Mouse (Mus musculus): Measurements from ENCODE around the gene Sstr2.

The Sstr2 gene

DNA sequence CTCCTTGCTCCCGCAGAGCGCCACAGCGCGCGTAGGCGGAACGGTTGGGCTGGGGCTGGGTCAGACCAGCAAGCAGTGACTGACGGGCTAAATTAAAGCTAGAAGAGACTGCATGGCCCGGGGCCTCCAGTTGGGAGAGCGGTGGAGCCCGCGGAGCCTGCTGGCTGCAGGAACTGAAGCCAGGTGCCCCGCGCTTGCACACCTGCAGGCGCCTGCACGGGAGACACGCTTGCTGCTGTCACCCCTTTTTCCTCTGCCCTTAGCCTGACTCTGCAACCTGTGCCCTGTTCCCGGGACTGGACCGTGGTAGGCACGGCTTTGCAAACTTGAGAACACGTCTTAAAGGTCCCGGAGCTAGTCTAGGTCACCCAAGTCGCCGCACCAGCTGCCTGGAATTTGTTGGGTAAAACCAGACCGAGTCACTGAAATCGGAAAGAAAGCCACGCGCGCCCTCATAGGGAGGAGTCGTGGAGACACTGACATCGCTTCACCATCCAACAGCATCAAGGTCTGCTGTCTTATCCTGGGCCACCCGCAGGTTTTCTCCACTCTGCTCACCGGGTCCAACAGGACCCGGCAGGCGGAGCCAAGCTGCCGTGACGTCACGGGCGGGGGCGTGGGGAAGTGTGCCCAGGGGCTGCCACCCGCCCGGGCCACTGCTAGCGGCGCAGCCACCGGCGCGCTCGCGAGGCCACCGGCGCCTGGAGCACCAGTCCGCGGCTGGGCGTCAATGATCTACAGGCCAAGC is at the start of gene Sstr2:
Gene Sstr2, plus strand, starts transcription at position 671 of the 748 bp plus-strand sequence.
- peak; percentile 68 to 69 for DNase-seq

DNA sequence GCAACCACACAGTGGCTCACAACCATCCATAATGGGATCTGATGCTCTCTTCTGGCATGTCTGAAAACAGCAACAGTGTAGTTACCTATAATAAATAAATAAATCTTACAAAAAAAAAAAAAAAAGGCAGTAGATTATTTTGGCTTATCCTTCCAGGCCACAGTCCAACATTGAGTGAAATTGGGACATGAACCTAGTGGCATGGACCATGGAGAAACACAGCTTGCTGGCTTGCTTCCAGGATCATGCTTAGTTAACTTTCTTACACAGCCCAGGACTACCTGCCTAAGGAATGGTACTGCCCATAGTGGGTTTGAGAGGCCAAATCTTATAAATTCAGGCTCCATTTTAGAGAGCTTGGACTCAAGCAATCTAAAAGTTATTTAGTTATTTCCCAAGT is 47.5 kb upstream of the Sstr2 start:
- DNase-seq = no peak

DNA sequence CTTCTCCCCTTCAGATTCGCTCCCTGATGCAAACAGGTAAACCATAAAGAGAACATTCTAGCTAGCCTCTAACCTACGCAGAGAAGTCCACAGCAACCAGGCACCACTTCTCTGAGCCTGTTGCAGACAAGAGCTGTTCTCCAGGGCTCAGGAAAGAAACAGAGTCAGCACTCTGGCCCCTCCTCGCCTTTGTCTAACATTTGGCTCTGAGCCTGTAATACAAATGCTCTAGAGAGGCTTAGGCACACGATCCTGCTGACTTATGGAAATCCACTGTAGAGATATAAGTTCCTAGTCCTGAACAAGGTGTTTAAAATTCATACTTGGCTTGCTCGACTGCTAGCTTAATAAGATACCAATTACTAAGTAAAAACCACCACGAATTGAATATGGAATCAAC is 46.5 kb upstream of the Sstr2 start:
- no peak for DNase-seq

DNA sequence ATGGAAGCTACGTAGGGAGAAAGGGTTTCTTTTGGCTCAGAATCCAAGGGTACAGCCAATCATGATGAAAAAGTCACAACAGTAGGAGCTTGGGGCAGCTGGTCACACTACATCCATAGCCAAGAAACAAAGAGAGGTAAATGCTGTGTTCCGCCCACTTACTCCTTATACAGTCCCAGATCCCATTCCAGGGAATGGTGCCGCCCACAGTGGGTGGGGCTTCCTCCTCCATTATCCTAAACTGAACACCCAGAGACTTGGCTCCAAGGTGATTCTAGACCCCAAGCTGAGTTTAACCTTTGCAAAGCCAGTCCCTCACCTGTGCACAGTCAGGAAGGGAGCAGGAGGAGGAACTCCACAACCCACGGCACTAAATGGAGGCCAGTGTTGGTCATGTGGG is 41.9 kb upstream of the Sstr2 start:
- DNase-seq = no peak

DNA sequence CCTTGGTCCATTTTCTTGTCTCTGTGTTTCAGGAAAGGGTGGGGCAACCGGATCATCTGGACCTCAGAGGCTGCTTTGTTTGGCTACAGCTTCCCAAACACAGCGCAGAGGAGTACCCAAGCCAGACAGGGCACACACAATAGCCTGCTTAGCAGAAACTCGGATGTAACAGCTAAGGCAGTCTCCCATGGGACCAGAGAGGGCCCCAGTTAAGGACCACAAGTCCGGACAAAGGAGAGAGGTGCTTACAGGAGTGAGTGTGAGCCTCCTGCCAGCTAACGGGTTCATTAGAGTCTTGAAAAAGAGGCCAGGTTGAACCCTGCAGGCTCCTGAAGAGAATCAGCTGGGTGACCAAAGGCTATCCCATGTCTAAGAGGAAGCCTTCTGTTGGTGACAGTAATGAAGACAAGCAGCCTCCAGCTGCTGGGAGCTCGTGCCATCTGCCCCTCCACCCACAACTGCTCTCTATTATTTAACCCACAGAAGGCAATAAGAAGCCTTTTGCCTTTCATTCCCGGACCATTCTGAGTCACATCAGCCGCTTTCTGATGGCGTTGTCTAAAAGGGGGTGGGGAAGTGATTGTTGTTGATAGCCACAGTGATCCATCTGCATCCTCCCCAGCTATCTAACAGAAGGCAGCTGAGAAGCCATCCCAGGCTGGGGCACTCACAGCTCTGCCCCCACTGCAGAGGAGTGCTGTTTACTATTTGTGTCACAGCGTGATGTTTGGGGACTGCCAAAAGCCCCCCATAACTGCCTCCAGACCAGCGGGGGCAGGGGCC is 35.1 kb upstream of the Sstr2 start:
- no peak for DNase-seq

DNA sequence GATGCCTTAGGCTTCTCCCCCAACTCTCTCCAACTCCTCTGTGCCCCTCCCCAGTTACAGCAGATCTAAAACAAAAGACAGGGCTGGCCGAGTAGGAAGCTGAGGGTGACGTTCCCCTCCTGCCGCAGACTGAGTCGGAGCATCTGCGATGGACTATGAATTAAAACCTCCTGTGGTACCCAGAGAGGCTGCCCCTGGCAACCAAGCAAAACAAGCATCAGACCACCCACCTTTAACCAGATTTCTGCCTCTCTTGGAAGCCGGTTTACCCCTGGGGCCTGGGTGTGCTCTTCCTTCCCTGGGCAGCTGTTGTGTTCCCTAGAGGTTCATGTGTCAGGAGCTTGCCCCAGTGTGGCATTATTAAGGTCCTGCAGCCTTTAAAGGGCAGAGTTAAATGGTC is 32.7 kb upstream of the Sstr2 start:
- DNase-seq = no peak

DNA sequence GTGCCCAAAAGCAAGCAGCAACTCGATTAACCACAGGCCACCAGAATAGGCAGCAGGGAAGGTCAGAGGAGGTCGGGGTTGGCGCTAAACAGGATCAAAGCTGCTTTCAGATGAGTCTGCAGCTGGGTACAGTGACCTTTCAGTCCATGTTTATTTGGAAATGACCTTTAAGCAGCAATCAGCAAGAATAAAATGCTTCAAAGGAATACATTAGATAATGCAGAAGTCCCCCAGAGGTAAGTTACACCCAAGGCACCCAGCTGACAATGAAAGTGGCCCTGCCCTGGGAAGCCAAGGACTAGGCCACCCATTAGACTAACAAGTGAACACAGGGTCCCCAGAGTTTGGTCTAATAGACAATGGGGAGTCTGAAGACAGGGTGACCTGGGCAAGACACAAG is 30.2 kb upstream of the Sstr2 start:
- no peak for DNase-seq

DNA sequence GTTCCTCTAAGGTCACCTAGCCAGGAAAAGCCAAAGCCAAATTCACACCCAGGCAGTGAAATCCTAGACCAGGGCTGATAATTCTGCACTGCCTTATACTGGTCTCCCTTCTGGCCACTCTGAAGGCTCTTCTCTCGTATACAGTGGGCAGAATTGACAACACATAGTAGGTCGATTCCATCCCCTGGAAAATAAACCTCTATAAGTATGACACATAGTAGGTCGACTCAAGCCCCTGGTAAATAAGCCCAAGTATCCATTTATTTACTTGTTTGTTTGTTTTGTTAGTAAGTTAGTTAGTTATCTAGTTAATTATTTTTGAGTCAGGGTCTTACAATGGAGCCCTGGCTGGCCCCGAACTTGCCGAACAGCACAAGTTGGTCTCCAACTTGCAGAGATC is 24.0 kb upstream of the Sstr2 start:
- DNase-seq = no peak

DNA sequence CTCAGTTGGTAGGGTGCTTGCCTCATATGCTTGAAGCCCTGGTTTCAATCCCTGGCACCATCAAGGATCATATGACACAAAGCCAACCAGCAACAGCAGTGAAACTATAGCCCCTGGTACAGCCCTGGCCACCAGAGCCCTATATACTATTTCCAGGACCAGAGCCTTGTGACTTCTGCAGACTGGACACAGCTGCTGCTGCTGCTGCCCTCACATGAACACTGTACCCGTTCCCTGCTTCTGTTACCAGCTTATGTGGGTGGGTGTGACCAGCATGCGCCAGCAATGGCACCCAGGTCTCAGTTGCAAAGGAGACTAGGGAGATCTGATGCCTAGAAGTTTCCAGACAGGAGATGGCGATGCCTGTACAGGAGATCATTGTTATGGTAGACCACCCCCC is 21.5 kb upstream of the Sstr2 start:
- DNase-seq = no peak

DNA sequence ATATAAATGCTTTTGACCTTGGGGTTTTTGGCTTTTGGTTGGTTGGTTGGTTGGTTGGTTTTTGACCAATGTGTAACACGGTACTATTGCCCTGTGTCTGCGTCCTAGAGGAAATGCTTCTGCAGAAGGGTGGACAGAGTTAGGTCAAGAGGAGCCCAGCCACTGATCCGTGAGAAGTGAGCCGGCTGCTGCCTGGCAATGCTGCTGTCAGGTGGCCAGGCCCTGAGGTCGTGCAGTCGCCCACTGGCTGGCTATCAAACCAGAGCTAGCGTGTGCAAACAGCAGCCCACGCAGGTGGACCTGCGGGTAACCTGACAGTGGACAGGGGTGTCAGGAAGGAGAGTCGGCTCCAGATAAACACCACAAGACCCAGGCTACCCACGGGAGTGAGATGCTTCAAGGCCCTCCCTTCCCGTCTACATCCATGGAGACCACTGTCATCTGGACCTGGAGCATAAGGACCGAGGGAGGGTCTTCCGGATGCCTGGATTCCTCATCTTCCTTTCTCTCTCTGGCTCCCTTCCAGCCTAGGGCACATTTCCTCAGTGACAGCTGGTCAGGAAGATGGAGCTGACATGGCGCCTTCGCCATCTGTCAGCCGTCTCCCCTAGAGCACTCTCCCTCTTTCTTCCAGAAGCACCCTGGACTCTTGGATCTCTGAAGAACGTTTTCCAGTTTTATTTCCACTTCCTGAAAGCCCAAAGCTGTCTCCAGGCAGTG is 18.5 kb upstream of the Sstr2 start:
- no peak for DNase-seq

DNA sequence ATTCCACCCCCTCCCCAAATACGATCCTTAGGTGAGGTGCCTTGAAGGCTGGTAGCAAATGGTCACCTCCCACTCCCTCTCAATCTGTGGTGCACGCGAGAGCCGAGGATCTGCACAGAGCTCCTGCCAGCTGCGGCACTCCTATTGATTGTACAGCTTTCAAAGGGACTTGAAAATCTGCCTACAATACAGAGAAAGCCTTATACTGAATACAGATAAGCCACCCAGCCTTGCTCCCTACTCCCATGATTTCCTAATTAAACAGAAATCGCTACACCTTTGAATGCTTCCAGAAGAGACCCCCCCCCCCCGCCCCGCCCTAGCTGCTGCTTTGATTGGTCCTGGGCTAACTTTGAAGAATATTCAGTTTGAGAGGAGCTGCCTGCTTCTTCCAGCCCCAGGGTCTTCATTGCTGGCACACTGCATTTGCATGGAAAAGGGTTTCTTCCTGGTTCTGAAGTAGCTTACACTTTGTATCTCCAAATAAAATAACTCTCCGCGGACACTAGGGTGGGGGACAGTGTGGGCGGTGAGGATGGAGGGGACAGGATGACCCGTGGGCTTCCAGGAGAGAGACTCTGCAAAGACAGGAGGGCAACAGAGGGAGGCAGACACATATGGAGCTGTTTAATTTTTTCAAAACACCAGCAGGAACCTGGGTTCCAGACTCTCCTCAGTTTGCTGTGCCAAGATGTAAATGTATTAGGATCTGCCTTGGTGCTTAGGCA is 17.4 kb upstream of the Sstr2 start:
- no peak for DNase-seq

DNA sequence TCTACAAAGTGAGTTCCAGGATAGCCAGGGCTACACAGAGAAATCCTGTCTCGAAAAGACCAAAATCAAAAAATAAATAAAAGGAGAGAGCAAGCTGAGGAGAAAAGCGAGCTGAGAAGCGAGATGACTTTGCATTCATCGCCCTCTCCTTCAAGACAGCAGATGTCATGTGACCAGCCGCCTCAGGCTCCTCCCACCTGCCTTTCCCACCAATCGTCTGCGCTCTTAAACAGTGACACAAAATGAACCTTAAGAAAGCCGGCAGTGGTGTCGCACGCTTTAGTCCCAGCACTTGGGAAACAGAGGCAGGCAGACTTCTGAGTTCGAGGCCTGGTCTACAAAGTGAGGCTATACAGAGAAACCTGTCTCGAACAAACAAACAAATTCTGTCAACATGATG is 11.6 kb upstream of the Sstr2 start:
- DNase-seq = no peak

DNA sequence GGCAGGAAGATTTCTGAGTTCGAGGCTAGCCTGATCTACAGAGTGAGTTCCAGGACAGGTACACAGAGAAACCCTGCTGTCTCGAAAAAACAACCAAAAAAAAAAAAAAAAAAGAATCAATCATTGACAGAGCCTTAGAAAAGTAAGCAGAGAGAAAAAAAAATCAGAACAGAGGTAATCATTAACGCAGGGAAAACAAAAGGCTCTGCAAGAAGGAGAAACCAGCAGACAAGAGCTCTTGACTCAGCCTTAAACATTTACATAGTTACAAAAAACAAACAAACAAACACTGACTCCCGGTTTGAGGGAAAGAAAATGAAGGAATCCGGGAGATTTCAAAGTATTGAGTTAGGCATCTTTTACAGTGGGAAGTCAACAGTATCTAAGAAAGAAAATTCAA is 9.6 kb upstream of the Sstr2 start:
- DNase-seq = no peak

DNA sequence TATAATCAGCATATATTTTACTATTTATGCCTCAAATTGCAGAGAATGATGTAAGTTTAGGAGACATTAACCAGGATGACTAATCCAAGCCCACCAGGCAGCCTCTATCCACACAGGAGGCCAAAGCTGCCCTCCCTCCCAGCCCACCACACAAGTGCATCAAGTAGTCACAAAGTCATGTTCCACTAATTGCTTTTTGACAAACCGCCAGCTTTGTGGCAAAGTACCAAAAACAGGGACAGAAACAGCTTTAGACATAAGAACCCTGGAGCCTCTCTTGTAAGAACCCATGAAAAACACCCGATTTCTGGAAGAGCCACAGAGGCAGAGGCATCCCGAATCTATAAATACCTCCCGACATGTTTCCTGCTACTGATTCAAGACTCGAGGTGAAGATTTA is 8.9 kb upstream of the Sstr2 start:
- no peak for DNase-seq

DNA sequence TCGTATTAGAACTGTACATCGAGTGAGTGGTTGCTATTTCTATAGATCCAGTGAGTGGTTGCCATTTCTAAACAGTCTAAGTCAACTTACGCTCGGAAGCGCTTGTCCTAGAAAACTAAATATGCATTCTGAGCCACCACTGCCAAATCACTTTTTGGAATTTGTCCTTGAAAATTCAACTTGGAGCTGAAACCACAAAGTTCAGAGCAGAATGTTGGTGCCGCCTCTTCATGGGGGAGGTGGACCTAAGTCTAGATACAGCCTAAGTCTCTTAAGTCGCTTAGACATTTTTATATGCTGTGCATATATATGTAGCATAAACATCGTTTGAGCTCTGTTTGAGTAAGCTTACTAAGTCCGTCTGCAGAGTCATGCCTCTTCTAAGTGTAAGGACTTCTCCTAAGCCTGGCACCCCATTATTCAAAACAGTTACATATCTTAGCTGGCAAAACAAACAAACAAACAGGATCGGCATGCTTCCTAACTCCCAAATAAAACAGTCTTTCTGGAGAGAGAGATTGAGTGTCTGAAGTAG is 8.0 kb upstream of the Sstr2 start:
- DNase-seq = no peak

DNA sequence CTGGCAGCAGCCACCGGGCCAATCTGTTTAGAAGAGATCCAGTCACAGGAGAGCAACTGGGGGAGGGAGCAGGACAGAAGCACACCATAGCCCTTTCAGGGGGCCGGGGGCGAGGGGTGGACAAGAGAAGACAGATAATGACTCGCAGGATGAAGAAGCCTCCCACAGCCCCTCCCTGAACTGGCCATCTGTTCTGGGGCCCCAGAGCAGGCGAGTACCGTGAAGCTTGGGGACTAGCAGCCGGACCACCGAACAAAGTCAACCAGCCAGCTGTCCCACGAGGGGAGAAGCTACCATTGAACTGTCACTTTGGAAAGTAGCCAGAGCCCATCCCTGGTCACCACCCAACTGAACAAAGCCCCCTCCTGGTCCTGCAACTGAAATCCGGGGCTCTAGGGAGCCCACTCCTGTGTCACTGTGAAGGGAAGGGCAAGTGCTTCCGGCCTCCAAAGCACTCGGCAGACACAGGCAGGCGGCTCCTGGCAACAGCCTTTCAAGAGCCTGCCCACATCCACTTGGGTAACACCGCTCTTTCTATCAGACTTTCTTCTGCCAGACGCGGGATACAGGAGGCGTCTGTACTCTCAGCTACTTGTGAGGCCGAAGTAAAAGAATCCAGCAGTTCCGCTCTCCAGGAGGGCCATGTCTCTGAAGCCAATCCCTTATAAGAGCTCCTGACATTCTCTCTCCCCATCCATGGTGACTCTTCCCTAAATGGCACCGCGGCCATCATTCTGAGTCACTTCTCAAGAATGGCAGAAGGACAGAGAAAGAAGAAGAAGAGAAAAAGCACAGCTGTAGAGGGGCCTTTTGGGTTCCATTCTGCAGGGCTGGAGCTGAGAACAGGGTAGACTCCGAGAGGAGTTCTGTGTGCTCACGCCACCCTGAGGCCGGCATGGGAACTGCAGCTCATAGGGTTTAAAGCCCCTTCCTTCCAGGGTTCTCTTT is 7.2 kb upstream of the Sstr2 start:
- peak; percentile 59 to 69 for DNase-seq

DNA sequence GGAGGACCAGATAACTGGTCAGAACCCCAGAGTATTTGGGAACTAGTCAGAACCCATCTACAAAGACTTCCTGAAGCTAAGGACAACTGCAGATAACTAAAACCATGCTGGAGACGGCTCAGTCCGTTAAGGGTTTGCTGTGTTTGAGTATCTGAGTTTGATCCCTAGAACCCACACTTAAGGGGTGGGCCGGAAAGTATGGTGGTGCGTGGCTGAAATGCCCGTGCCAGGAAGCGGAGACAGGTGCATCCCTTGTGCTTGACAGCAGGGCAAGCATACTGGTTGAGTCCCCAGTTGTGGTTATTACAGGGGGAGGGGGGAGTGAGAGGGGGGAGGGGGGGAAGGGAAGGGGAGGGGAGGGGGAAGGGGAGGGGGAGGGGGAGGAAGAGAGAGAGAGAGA is 4.7 kb upstream of the Sstr2 start:
- DNase-seq = peak; percentile 48 to 71

DNA sequence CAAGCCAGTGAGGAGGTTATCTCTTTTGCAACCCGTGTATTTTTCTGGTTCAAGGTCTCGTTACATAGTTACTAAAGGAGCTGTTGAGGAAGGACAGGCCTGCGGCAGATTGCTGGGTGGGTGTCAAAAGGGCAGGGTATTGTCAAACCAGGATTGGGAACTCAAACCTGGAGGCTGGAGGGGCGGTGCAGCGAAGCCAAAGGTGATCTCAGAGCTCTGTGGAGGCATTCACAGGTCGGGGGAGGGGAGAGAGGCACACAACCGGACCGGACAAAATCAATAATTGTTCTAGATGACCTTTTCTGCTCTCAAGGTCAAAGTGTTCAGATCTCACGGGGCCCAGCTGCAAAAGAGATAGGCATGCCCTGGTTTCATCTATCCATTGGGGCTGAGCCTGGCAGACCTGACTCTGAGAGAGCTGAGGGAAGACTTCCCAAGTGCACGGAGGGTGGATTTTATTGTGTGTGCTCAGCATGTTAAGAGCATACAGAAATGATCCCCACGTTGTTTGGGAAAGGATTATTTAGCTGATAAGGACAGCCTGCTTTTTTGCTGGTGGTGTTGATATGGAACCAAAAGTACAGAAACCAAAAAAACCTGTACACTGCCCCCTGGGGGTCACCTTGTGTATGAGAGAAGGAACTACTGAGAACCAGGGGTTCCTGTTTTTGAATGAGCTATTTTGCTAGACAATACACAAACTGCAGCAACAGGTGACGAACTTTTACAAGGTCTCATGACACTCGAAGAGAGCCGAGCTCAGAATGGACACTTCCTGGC is 1.8 kb upstream of the Sstr2 start:
- peak; percentile 34 to 61 for DNase-seq

DNA sequence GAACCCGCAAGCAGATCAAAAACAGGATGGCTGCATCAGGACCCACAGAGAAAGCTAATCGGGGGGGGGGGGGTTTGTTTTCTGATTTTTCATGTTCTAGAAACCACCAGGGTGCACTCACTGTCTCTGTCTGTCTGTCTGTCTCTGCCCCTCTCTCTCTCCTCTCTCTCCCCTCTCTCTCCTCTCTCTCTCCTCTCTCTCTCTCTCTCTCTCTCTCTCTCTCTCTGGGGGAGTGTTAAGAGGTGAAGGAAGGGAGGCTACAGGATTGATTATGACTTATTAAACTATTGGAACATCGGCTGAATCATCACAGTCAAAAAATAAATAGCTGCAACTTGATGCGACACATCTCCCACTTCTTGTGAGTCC is 855 bp upstream of the Sstr2 start:
- no peak for DNase-seq

DNA sequence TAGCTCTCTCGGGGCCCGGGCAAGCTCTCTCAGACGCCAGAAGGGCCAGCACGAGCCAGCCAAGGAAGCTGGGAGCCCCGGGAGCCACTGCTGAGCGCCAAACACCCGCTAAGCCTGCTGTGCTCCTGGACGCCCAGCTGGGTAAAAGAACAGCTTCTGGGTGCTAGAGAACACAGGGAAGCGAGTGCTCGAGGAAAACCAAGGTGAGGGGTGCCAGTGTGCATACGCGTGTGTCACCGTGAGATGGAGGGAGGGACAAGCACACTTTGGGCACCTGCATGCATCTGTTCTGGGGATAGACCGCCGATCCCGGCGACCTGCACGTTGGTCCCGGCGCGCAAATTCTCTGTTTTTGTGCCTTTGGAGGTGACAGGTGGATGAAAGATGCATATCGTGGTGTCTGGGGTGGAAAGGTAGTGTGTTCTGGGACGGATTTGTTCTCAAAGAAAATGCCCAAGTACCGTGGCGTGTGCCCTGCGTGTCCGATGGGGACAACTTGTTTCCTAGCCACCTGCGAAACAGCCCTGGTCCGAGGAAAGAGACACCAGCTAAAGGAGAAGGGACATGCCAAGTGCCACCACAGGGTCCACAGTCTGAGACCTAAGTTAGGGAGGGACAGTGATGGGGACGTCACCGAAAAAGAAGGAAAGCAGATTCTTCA is 408 bp downstream of the Sstr2 start:
- no peak for DNase-seq
